Mouse (Mus musculus) monocyte, adult 5-6 weeks (primary cell): ENCODE measurements around the gene Gps2. TPM values are rescaled to one million over a fixed set of nuclear protein-coding genes. Genes with fewer than 3 reads are reported as not detected.

Source experiments
- ATAC-seq: fragments of 153-309, 156-312 bp; replicated peaks from 2 replicates; pipeline ENCODE4 v1.8.0; 2017; ENCODE audit warnings: mild to moderate bottlenecking; ENCODE audit not compliant: low TSS enrichment, insufficient number of reproducible peaks, severe bottlenecking, poor library complexity, low FRiP score
- total RNA-seq: library from RNA; stranded (forward); fragments of 200-1000, 200-491, 200-594 nt; gene quantifications from 3 replicates; pipeline ENCODE4 v1.2.3, GENCODE M21; 2017

Gps2 gene
- total RNA-seq, 1 experiment from 2014 or later: 110 TPM

DNA sequence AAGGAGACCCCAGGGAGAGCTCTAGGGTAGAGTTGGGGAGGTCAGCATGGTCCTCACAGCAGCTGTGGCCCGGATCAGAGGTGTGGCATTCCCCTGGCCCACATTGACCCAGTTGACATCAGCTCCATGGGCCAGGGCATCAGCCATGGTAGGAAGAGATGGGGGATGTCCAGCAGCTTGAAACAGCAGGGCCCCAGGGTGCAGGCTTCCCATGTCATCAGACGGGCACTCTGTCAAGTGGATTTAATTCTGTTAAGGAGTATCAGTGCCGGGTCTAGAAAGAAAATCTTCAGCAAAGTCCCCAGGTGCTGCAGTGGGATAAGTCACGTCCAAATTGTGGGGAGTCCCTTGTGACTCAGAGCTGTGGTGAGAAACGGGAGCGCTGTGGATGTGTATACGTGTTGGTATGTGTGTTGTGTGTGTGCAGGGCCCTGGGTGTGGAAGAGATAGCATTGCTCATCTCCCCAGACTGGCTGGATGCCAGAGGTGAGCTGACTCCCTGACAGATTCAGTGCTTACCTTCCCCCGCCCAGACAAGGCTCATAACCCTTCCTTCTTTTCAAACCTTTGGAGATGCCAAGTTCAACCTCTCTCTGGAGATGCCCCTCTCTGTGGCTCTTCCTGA is 30.0 kb upstream of the Gps2 start:
- no peak for ATAC-seq

DNA sequence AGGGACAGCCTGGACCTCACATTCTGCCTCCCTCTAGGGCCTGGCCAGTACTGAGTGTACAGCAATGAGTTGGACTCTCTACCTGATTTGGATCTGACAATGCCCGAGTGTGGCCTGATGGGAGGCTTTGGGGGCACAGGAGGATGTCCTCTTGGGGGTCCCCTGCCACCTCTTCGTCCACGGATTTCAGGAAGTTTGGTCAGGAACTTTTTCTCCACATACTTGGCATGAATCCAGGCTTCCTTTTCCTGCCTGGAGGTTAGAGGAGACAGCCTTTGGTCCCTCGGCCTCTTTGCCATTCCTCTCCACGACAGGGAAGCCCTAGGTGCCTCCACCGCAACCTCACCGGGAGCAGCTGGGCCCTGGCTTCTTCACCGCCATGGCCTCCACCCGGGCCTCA is 29.4 kb upstream of the Gps2 start:
- no peak for ATAC-seq

DNA sequence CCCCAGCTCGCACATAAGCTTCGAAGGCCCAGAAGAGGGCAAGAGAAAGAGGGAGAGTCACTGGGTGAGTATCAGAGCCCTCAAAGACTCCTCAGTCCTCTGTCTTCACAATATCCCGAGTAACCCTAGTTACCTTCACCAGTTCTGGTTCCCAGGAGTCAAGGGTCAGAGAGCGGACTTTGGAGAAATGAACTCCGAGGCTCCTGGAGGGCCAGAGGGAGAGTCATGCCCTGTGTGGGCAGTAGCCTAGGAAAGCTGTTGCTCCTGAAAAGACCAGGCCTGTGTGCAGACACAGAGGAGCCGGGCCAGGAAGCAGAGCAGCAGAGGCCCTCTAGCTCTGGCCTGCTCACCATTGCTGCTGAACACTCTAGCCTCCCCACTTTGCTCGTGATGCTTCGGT is 29.0 kb upstream of the Gps2 start:
- ATAC-seq: no peak

DNA sequence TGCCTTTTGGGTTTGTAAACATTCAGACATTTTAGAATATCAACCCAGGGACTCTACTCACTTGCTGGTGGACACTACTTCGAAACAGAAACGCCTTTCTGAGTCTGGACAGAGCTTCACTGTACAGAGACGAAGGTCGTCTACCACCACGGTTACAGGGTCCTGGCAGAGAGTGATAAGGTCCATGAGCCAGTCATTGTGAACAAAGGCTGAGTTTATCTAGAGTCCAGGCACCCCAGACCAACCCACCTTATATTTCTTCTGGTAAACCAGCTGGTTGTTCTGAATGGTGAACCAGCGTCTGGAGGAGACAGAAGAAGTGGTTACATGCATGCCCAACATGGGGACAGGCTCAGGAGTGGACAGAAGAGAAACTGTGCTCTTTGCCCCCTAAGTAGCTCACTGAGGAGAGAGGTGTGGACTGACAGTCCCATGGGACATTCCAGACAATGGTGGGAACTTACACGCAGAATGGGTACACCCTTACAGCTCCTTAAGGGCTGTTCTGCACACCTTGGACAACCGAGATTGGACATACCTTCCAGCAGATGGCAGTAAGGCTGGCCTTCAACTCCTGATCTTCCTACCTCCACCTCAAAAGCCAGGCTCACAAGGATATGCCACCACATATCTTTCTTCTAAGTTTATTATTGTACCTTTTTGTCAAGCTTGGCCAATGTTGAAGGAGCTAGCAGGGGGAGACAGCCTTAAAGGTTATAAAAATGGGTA is 26.6 kb upstream of the Gps2 start:
- no peak for ATAC-seq

DNA sequence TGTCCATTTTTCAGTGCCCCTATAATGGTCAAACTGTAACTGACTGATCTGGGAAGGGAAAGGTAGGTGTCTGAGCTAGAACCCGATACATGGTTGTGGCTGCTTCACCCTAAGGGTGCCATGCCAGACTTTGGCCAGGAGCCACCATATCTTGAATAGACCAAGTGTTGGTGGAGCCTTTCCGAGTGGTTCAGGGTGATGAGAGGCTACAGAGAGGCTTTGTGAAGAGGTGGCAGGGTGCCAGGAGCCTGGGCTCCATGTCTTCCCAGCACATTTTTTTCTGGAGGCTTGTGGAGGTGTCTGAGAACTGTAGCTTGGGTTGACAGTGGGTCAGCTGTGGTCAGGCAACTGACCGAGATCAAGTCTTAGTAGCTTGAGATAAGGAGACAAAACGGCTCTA is 22.2 kb upstream of the Gps2 start:
- no peak for ATAC-seq

DNA sequence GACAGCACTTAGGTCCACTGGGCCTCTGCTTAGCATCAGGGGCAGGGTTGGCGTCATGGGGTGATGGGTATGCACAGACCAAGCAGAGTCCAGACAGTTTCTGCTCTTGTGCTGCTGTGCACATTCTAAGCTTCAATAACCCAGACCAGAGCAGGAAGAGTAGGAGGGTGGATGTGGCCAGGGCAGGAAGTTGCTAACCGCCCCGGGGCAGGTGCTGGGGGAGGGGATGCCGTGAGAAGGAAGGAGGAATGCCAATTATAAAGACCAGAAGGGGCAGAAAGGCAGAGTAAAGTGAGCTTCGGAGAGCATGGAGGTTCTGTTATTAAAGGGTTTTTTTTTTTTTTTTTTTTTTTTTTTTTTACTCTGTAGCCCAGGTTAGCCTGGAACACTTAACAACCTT is 19.0 kb upstream of the Gps2 start:
- ATAC-seq: peak; percentile 78

DNA sequence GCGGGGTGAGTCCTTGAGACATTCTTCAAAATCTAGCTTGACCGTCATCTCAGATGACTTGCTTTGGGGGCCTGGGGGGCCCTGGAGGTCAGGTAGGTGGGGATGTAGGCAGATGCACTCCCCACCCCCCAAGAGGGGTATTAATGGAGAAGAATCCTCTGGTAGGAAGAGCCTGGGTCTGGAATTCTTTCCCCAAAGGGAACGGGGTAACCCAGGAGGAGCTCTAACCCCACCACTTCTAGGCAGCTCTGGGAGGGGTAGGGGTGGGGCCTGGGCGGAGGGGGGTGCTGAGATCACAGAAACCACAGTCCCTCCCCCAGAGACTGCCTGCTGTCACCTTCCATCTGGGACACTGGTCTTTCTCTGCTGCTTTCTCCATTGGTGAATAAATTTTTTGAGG is 18.4 kb upstream of the Gps2 start, which contains the start of gene Acap1:
Gene Acap1, minus strand, starts transcription at position 249 of the 400 bp plus-strand sequence.
- no peak for ATAC-seq

DNA sequence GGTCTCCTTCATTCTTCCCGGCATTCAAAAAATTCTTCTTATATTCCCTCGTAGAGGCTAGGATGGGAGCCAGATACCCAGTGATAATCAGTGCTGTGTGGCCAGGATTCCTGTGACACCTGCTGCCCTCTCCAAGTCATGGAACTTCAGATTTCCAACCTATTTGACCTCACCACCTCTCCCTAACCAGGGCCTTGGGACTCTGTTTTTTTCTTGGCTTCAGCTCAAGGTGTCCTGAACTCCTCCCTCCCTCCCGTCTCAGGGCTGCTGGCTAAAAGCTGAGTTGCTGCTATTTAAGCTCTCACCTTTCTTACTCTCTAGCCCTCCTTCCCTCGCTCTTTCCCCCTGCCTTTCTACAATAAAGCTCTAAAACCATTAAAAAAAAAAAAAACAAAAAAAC is 13.8 kb upstream of the Gps2 start:
- no peak for ATAC-seq

DNA sequence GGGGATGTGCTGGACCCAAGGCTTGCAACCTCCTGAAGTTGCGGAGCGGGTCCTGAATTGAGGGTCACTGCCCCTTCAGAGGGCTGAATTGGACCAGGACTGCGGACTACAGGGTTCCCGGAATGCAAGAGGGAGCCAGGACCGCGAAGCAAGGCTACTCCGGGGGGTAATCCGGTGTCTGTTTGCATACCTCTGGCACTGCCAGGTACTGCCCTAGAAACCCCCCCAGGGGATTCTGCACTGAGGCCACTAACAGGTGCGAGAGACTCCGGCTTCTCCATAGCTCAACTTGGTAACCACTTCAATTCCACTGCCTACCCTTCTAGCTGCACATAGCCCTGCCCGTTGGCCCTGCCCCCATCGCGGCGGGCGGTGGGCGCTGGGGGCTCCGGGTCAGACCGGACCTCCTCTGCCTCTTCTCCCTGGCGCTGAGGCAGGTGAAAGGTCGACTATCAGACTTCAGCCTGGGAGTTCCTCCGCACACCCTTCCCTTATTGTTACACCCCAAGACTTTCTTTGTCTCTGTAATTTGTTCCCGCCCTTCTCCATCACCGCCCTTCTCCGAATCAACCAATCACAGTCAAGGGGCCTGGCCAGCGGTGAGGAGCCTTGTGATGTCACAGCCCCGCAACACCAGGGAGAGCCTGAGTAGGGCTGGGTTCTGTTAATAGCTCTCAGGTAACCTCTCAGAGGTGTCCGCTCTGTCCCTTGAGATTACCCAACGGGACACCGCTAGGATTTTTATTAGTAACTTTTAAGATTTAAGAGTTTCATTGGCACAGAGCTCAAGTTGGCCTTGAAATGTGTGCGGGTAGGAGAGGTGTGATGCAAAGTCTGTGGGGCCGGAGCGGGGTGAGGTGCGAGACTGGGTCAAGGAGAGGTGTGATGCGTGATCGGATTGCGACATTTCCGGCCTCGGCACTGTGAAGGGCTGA is 12.9 kb upstream of the Gps2 start, which contains the start of the genes 2810408A11Rik and Neurl4:
Gene 2810408A11Rik, minus strand, starts transcription at position 517 of the 935 bp plus-strand sequence.
Gene Neurl4, plus strand, starts transcription at position 602 of the 935 bp plus-strand sequence.
- ATAC-seq: peak; percentile 88

DNA sequence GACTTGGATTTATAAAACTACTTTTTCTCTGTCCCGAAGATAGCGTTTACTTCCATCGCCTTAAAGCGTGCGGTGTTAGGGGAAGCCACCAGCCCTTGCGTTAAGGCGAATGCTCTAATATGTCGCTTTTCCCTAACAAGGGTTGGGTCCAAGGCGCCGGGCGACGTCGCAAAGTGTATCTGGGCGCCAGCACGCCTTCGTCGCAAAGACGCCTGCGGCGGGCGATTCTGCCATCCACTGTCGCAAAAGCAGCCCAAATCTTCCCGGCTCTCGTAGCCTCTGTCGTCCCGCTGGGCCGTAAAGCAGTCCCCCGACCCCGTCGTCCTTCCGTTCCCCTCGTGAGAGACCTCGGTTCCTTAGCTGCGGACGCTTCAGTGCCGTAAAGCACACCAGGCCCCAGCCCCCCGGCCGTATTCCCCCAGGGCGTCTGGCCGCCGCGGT is 12.3 kb upstream of the Gps2 start:
- peak; percentile 76 for ATAC-seq

DNA sequence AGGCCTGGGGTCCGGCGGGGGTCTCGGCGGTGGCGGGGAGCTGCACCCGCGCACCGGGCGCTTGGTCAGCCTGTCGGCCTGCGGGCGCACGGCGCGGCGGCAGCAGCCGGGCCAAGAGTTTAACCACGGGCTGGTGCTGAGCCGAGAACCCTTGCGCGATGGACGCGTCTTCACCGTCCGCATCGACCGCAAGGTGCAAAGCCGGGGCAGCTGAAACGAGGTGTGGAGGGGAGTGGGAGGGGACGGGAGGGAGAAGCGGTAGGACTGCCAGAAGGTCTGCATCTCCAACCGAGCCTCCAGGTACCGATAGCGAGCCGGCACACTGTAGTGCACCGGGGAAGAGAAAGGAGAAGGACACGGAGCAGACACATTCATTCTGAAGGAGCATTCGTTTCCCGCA is 11.7 kb upstream of the Gps2 start:
- ATAC-seq: no peak

DNA sequence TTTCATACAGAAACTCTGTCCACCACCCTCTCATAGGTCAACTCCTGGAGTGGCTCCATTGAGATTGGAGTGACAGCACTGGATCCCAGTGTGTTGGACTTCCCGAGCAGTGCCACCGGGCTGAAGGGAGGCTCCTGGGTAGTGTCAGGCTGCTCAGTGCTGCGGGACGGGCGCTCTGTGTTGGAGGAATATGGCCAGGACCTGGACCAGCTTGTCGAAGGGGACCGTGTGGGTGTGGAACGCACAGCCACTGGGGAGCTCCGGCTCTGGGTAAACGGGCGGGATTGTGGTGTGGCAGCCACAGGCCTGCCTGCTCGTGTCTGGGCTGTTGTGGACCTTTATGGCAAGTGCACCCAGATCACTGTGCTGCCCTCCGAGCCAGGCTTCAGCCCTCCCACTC is 10.7 kb upstream of the Gps2 start:
- ATAC-seq: no peak

DNA sequence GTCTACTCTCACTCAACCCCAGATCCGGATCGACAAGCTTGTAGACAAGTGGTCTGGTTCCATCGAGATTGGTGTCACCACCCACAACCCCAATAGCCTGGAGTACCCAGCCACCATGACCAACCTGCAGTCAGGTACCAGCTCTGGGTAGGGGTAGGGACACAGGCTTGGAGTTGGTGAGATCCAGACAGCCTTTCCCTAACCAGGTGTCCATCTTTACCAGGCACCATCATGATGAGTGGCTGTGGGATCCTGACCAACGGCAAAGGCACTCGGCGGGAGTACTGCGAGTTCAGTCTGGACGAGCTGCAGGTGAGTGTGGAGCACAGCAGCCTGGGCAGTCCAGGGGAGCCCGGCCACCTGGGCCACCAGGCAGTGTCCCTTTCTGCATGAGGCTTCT is 9.4 kb upstream of the Gps2 start:
- no peak for ATAC-seq

DNA sequence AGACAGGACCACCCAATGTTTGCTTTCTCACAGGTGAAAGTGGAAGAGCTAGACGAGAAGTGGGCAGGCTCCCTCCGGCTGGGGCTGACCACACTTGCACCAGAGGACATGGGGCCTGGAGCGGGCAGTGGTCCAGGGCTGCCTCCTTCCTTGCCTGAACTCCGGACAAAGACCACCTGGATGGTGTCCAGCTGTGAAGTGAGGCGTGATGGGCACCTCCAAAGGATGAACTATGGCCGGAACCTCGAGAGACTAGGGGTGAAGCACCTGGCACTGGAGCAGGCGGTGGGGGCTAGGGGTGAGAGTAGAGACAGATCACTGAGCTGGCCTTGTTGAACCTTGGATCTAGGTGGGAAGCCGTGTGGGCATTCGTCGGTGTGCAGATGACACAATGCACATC is 5.0 kb upstream of the Gps2 start:
- no peak for ATAC-seq

DNA sequence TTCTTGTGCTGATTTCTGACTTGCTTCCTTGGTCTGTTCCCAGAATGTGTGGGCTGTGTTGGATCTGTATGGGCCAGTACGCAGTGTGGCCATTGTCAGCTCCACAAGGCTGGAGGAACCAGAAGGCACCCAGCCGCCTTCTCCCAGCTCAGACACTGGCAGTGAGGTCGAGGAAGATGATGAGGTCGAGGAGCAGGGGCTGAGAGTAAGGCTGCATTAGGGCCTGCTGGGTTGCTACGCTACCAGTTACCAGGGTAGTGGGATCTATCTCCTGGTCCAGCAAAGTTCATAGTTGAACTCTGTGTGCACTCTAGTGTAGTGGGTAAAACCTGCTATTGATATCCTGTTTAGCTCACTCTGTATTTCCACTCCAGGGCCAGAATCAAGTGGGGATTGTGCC is 4.5 kb upstream of the Gps2 start:
- ATAC-seq: no peak

DNA sequence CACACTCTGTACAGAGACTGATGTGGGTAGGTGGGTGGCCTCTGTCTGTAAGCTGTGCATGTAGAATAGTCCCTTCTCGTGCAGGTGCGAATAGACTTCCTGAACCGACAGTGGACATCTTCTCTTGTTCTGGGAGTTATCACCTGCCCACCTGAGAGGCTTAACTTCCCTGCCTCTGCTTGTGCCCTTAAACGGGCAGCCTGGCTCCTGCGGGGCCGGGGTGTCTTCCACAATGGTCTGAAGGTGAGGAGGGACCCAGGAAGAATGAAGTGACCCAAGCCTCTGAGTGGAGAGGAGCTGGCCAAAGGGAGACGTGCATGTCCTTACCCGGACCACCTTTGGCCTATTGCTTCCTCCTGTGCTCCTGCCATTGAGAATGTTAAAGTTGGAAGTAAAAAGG is 3.5 kb upstream of the Gps2 start:
- no peak for ATAC-seq

DNA sequence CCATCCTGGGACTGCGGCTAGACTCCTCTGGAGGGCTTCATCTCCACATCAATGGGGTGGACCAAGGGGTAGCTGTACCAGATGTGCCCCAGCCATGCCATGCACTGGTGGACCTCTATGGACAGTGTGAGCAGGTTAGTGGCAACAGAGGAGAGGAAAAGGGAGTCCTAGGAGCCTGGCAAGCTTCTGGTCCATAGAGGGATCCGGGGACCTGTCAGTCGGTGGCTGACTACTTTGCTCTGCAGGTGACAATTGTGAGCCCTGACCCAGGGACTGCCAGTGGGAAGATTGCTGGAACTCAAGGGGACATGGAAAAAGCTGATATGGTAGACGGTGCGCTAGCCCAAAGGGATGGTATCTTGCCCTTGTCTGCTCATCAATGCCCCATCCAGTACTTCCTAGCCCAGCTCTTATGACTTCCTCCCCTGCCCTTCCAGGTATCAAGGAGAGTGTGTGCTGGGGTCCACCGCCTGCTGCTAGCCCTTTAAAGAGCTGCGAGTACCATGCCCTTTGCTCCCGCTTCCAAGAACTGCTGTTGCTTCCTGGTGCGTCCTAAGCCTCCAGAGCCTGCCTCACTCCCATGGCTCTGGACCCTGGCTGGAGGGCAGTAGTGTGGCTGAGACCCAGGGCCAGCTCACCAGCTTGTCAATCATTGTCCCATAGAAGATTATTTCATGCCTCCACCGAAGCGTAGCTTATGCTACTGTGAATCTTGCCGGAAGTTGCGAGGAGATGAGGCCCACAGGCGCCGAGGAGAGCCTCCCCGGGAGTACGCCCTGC is 2.7 kb upstream of the Gps2 start:
- ATAC-seq: no peak

DNA sequence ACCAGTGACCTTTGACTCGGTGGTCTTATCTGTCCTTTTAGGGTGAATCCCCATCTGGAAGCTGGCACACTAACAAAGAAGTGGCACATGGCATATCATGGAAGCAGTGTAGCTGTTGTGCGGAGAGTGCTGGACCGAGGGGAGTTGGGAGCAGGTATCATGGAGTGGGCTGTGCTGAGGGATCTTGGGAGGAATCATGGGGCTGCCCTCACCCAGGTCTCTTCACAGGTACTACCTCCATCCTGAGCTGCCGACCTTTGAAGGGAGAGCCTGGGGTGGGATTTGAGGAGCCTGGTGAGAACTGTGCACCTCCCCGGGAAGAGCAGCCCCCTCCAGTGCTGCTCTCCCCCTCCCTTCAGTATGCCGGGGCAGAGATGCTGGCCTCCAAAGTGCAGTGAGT is 2.0 kb upstream of the Gps2 start:
- ATAC-seq: no peak
